Mouse (Mus musculus) liver, embryonic 14.5 days (tissue): ENCODE data around the gene Nxpe3.

Experiments used
- CTCF ChIP-seq: IDR thresholded peaks from 2 replicates; pipeline ENCODE4 v1.5.1; 2016; ENCODE audit warnings: antibody characterized with exemption, low read depth, control low read depth
- EP300 ChIP-seq: IDR thresholded peaks from 2 replicates; pipeline ENCODE4 v1.6.1; 2016; ENCODE audit warnings: antibody characterized with exemption, low read depth

- TF ChIP-seq CTCF (no peak), EP300 (no peak)
Observed at GRCm38 (mm10) chr16:55938761-55939160, 43.7 kb upstream of the Nxpe3 start.
